ENCODE assay signal across 8 mouse cellular contexts in the genomic region with DNA sequence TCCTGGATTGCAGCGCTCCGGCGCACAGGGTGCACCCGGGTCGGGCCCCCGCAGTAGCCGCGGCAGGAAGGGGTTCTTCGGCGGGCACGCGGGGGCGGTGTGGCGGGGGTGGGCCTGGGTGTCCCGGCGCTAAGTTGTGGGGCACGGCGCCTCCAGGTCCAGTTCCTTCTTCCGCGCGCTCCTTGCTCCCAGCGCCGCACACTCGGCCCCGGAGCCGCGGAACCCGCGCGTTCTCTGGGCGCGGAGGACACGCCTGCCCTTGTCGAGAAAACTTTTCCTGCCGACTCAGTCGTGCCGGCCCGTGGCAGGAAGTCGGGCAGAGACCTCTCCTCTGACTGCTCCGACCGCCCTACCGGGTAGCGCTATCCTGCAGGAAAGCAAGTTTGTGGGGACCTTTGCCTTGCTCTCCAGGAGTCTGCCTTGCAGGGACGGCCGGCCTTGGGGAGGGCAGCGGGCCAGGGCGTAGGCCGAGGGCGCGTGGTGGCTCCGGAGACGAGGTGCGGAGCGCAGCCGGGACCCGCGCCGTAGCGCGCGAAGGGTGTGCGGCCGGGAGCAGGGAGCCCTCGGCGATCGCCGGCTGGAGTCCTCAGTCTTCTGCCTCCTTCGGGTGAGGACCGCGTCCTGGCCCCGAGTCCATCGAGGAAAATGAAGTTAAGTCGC. TPM values are rescaled to one million over a fixed set of nuclear protein-coding genes. Genes with fewer than 3 reads are reported as not detected.
DNase-seq lines count a peak whose midpoint lies in the region; ATAC-seq and TF ChIP-seq lines count a peak whose summit lies in the region.

No protein-coding gene starts in this region.

- peak; percentile 22 for DNase-seq in 416B (ENCODE audit: low read depth)
- peak; percentile 44 to 69 for DNase-seq in gastrocnemius, postnatal 36 days
- DNase-seq in intestine, embryonic 14.5 days (ENCODE audit: low spot score): peak; percentile 88
- DNase-seq in liver, embryonic 13.5 days: peak; percentile 39
- peak; percentile 60 for DNase-seq in neural tube, embryonic 11.5 days (ENCODE audit: low spot score)
- peak; percentile 76 for DNase-seq in testis, postnatal 10 days (ENCODE audit: low spot score)

- no peaks in the 10 kb centered on the region for H3K27me3 ChIP-seq in intestine, embryonic 14.5 days (replicated peaks; ENCODE audit: control insufficient read depth, insufficient read depth, low read length)
- H3K27me3 ChIP-seq in liver, embryonic 13.5 days: peaks cover 11% of the 10 kb centered on the region
- no peaks in the 10 kb centered on the region for H3K27me3 ChIP-seq in neural tube, embryonic 11.5 days (ENCODE audit: control insufficient read depth, insufficient read depth, low read length)

- peak overlapping the region; percentile 81 for H3K4me2 ChIP-seq in intestine, embryonic 14.5 days (ENCODE audit: low read length)
- H3K4me2 ChIP-seq in liver, embryonic 13.5 days: peak overlapping the region; percentile 99
- H3K4me2 ChIP-seq in neural tube, embryonic 11.5 days (ENCODE audit: low read depth): peak overlapping the region; percentile 99

- H3K4me3 ChIP-seq in cortical plate, adult 2 months (ENCODE audit: insufficient read depth, low read length): peak overlapping the region; percentile 71
- peak overlapping the region; percentile 86 for H3K4me3 ChIP-seq in intestine, embryonic 14.5 days (ENCODE audit: low read depth, low read length)
- H3K4me3 ChIP-seq in liver, embryonic 13.5 days (replicated peaks): peak overlapping the region; percentile 83
- H3K4me3 ChIP-seq in neural tube, embryonic 11.5 days (ENCODE audit: low read depth, low read length): peak overlapping the region; percentile 86

- peak overlapping the region; percentile 86 for H3K9ac ChIP-seq in intestine, embryonic 14.5 days (ENCODE audit: low read length)
- H3K9ac ChIP-seq in liver, embryonic 13.5 days: peak overlapping the region; percentile 85
- peak overlapping the region; percentile 87 for H3K9ac ChIP-seq in neural tube, embryonic 11.5 days (ENCODE audit: low read length)

- intact Hi-C loops in gastrocnemius, postnatal 36 days (cut with DNase I): loop anchor here (5.0 to 10.0 kb wide), 3 partner anchors 81 to 274 kb away; no protein-coding TSS in a partner anchor

- no peak for TF ChIP-seq CTCF in cortical plate, adult 2 months (IDR thresholded peaks at IDR 0.05; ENCODE audit: extremely low read depth, insufficient read depth, low read length)

- H3K27ac ChIP-seq in cortical plate, adult 2 months (ENCODE audit: insufficient read depth, low read length): peak overlapping the region; percentile 39
- H3K27ac ChIP-seq in intestine, embryonic 14.5 days (ENCODE audit: low read depth): peak overlapping the region; percentile 96
- H3K27ac ChIP-seq in liver, embryonic 13.5 days: peak overlapping the region; percentile 80
- H3K27ac ChIP-seq in neural tube, embryonic 11.5 days (ENCODE audit: low read depth, low read length): peak overlapping the region; percentile 84

- no peaks in the 10 kb centered on the region for H3K36me3 ChIP-seq in intestine, embryonic 14.5 days (ENCODE audit: control insufficient read depth, insufficient read depth, low read length)
- no peaks in the 10 kb centered on the region for H3K36me3 ChIP-seq in liver, embryonic 13.5 days
- no peaks in the 10 kb centered on the region for H3K36me3 ChIP-seq in neural tube, embryonic 11.5 days (ENCODE audit: control insufficient read depth, insufficient read depth, low read length)

- peaks cover 3% of the 10 kb centered on the region; the same call in 1 of the 2 replicates for H3K4me1 ChIP-seq in cortical plate, adult 2 months (ENCODE audit: control insufficient read depth, insufficient read depth, low read length)
- peaks cover 32% of the 10 kb centered on the region for H3K4me1 ChIP-seq in intestine, embryonic 14.5 days (replicated peaks; ENCODE audit: control insufficient read depth, insufficient read depth, low read length)
- peaks cover 61% of the 10 kb centered on the region for H3K4me1 ChIP-seq in liver, embryonic 13.5 days (replicated peaks)
- peaks cover 13% of the 10 kb centered on the region; the same call in 1 of the 2 replicates for H3K4me1 ChIP-seq in neural tube, embryonic 11.5 days (ENCODE audit: control insufficient read depth, insufficient read depth, low read length)

- H3K9me3 ChIP-seq in intestine, embryonic 14.5 days (ENCODE audit: control insufficient read depth, low read length): no peaks in the 10 kb centered on the region
- no peaks in the 10 kb centered on the region for H3K9me3 ChIP-seq in liver, embryonic 13.5 days (replicated peaks)
- H3K9me3 ChIP-seq in neural tube, embryonic 11.5 days (ENCODE audit: control insufficient read depth, low read length): no peaks in the 10 kb centered on the region

- TF ChIP-seq POLR2A in cortical plate, adult 2 months (IDR thresholded peaks at IDR 0.05; ENCODE audit: extremely low read depth, insufficient read depth, low read length): no peak

- WGBS in intestine, embryonic 14.5 days: under 1% methylated on average over 70 of the region's 73 CpGs
- under 1% methylated on average over 70 of the region's 73 CpGs for WGBS in liver, embryonic 13.5 days (ENCODE audit: insufficient replicate concordance)
- WGBS in neural tube, embryonic 11.5 days: 0% methylated on average over 60 of the region's 73 CpGs

- ATAC-seq in activated CD4-positive, CD25-positive, alpha-beta regulatory T cell, adult 4 months: peak; percentile 19
- peak; percentile 56 for ATAC-seq in intestine, embryonic 14.5 days (replicated peaks; ENCODE audit: low FRiP score, low TSS enrichment, low read depth)
- ATAC-seq in liver, embryonic 13.5 days (ENCODE audit: low read depth): peak; percentile 42
- peak; percentile 20 for ATAC-seq in neural tube, embryonic 11.5 days (ENCODE audit: insufficient read depth, low FRiP score, low TSS enrichment)

RNA-seq across cellular contexts. Expression of gene Man2a1, which starts 0.7 kb away (rescaled TPM):
- 10 to 100 TPM; 11.8 to 13.5 TPM for polyA plus RNA-seq in activated CD4-positive, CD25-positive, alpha-beta regulatory T cell, adult 4 months (2017; shearing (Covaris generic))
- polyA plus RNA-seq in cortical plate, adult 2 months (2012; rRNA removed): 11.7 and 12.9 TPM in 2 replicates
- total RNA-seq in gastrocnemius, postnatal 36 days (2021): 1 to 10 TPM; 6.9 to 7.6 TPM
- polyA plus RNA-seq in intestine, embryonic 14.5 days (2014; fragmentation: Nextera tagmentation; extraction: Ambion mirVana): 12.6 and 12.8 TPM in 2 replicates
- 3.6 and 4.0 TPM in 2 replicates for polyA plus RNA-seq in liver, embryonic 13.5 days (2015; fragmentation: Nextera tagmentation; extraction: Ambion mirVana)
- polyA plus RNA-seq in neural tube, embryonic 11.5 days (2014; fragmentation: Nextera tagmentation; extraction: Ambion mirVana): 4.7 and 4.8 TPM in 2 replicates

Comparison
In these comparisons a context has a peak if more than half of its experiments do, and no peak if none do; other contexts are left out.
1. Peak in every context shown above with its lines: DNase-seq, ATAC-seq, H3K4me3 ChIP-seq and H3K27ac ChIP-seq.
2. DNase-seq: peak in every context shown above with its lines; median percentile 88 in intestine, embryonic 14.5 days; 76 in testis, postnatal 10 days; 60 in neural tube, embryonic 11.5 days; 56 in gastrocnemius, postnatal 36 days; 39 in liver, embryonic 13.5 days; 22 in 416B.
3. H3K27ac ChIP-seq: peak in every context shown above with its lines; median percentile 96 in intestine, embryonic 14.5 days; 84 in neural tube, embryonic 11.5 days; 80 in liver, embryonic 13.5 days; 39 in cortical plate, adult 2 months.